Mouse (Mus musculus): ENCODE measurements around the gene Mrpl30. TPM values are rescaled to one million over a fixed set of nuclear protein-coding genes. Genes with fewer than 3 reads are reported as not detected.

The Mrpl30 gene
- polyA plus RNA-seq, 1 experiment from 2014 or later, result 231 TPM

DNA sequence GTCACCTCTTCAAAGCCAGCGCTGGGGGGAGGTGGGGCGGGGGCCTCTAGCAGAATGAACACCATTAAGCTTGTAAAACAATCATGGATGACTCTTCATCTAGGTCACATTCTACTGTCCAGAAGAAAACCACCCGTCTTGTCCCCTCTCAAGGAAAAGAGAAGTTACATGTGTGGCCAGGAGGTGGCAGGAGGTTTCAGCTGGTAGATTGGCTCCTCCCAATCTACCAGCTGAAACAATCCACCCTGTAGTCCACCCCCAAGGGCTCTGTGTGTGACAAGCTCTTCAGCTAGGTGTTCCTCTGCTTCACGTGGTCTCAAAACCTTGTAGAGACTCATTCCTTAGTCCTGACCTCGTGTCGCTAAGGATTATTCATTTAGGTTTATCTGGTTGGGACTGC is 12.9 kb downstream of the Mrpl30 start:
- no peak for DNase-seq

DNA sequence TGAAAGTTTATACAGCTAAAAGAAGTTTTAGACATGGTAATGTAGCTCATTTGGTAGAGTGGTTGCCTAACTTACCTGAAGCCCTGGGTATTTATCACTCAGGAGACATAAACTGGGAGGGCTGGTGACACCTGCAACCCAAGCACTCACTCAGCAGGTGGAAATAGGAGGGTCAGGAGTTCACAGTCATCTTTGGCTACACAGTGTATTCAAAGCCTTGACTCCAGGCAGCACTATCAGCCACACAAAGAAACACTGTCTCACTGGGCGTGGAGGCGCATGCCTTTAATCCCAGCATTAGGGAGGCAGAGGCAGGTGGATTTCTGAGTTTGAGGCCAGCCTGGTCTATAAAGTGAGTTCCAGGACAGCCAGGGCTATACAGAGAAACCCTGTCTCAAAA is 22.5 kb downstream of the Mrpl30 start:
- ATAC-seq (ENCODE audit: low read depth) (no peak), DNase-seq (no peak)
- Histone ChIP-seq H3K4me3 (replicated peaks) (no peak overlapping the region), H3K36me3 (no peaks in the 10 kb centered on the region), H3K27me3 (no peaks in the 10 kb centered on the region; the same call in 1 of the 2 replicates), H3K9ac (no peak overlapping the region), H3K9me3 (replicated peaks) (no peaks in the 10 kb centered on the region), H3K4me2 (no peak overlapping the region), H3K27ac (no peak overlapping the region), H3K4me1 (replicated peaks) (no peaks in the 10 kb centered on the region)
- 59% methylated on average over 2 of the region's 2 CpGs for WGBS (ENCODE audit: insufficient replicate concordance)

More for the DNA sequence above, 12.9 kb downstream of the Mrpl30 start:
- Histone ChIP-seq H3K27me3 (no peaks in the 10 kb centered on the region), H3K9ac (no peak overlapping the region), H3K4me1 (replicated peaks) (no peaks in the 10 kb centered on the region), H3K27ac (no peak overlapping the region), H3K4me2 (no peak overlapping the region), H3K36me3 (peaks cover 17% of the 10 kb centered on the region), H3K4me3 (replicated peaks) (no peak overlapping the region), H3K9me3 (replicated peaks) (no peaks in the 10 kb centered on the region)
- no peak for ATAC-seq (ENCODE audit: low read depth)
- 28% methylated on average over 6 of the region's 6 CpGs for WGBS (ENCODE audit: insufficient replicate concordance)

DNA sequence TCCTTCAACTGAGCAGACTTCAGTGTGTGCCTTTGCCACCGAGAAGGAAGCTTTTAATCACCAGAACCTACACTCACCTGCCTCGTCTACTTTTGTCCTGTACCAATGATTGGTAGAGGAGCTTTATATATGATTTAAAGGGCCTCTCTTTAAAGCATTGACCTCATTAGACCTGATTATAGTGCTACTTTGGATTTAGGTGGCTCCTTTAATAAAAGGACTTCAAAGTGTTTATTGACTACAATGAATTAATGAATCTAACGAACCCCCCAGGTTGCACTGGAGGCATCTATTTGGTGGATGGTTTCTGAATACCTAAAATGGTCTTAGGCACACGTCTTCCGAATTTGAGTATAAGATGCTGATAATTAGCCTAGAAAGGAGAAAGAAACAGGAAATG is 26.1 kb downstream of the Mrpl30 start, which contains the start of gene Lyg2:
Lyg2 (minus strand) TSS at position 101 of the 400 bp plus-strand sequence.
- ATAC-seq (ENCODE audit: low read depth) (no peak), DNase-seq (no peak)
- Histone ChIP-seq H3K4me1 (replicated peaks) (no peaks in the 10 kb centered on the region), H3K9ac (no peak within 1 kb of the TSS), H3K4me3 (replicated peaks) (no peak within 1 kb of the TSS), H3K36me3 (no peaks in the 10 kb centered on the region), H3K27ac (no peak within 1 kb of the TSS), H3K9me3 (replicated peaks) (no peaks in the 10 kb centered on the region), H3K27me3 (no peaks in the 10 kb centered on the region; the same call in 1 of the 2 replicates), H3K4me2 (no peak within 1 kb of the TSS)
- 48% methylated on average over 5 of the region's 5 CpGs for WGBS (ENCODE audit: insufficient replicate concordance)

DNA sequence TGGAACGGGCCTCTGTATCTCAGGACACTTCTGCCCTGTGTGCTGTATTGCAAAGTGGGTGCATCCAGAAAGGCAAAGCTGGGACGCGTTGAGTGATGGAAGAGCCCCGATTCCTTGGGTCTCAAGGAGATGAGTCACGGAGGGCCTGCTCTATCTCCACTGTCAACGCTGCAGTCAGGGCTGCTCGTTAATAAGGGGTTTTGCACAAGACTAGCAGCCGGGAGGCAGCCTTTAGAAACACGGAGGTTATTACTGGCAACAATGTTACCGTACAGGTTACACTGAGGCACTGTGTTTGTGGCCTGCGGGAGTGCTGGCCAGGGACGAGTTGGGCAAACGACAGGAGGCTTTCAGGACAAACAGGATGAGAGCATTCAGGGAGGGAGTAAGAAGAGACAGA is 27.4 kb downstream of the Mrpl30 start:
- DNase-seq, result no peak
- Histone ChIP-seq H3K4me2 (no peak overlapping the region), H3K36me3 (no peaks in the 10 kb centered on the region), H3K4me1 (replicated peaks) (no peaks in the 10 kb centered on the region), H3K9ac (no peak overlapping the region), H3K9me3 (replicated peaks) (no peaks in the 10 kb centered on the region), H3K27ac (no peak overlapping the region), H3K27me3 (no peaks in the 10 kb centered on the region; the same call in 1 of the 2 replicates), H3K4me3 (replicated peaks) (no peak overlapping the region)
- no peak for ATAC-seq (ENCODE audit: low read depth)
- WGBS (ENCODE audit: insufficient replicate concordance), result 66% methylated on average over 13 of the region's 13 CpGs

DNA sequence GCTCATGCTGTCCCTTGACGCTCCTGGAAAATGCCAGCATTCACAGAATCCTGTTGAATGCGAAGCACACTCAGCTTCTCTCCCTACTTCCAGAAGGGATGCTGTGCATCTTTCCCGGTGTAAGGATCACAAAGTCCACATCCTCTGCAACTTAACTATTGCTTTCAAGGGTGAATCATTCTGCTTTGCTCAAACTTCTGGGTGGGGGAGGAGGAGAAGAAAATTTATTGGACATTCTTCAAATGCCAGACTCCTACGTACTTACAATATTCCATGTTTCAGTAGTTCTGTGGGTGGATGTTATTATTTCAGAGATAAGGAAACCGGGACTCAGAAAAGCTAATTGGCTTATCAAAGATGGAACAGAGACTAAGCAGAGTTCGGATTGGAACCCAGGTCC is 27.8 kb downstream of the Mrpl30 start:
- no peak for DNase-seq
- ATAC-seq (ENCODE audit: low read depth), result no peak
- WGBS (ENCODE audit: insufficient replicate concordance), result 54% methylated on average over 6 of the region's 6 CpGs

DNA sequence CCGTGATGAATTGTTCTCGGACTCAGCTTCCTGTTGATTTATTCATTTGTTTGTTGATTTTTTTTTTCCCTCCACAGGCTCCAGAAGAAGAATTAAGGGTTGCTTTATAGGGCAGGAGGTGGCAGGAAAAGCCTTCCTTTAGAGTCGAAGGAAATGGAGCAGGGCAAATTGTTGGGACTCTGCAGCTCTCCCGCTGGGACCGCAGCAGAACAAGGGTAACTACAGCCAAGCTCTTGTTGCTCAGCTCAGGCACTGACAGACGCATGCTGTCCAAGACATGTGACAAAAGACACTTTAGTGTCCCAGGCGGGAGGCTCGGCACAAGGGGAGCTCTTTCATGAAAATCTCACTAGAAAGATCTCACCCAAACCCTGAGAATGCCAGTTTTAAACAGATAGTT is 32.3 kb downstream of the Mrpl30 start:
- Histone ChIP-seq H3K27ac (no peak overlapping the region), H3K9ac (no peak overlapping the region), H3K27me3 (0 out of 2 replicates have a peak, but pooled peaks cover 3% of the 10 kb centered on the region), H3K4me2 (no peak overlapping the region), H3K4me3 (replicated peaks) (no peak overlapping the region), H3K36me3 (no peaks in the 10 kb centered on the region), H3K4me1 (replicated peaks) (no peaks in the 10 kb centered on the region), H3K9me3 (replicated peaks) (no peaks in the 10 kb centered on the region)
- no peak for ATAC-seq (ENCODE audit: low read depth)
- 54% methylated on average over 8 of the region's 8 CpGs for whole genome bisulfite sequencing (ENCODE audit: insufficient replicate concordance)
- DNase-seq, result no peak

More for the DNA sequence above, 27.8 kb downstream of the Mrpl30 start:
- Histone ChIP-seq H3K4me3 (replicated peaks) (no peak overlapping the region), H3K27me3 (peaks cover 1% of the 10 kb centered on the region; the same call in 1 of the 2 replicates), H3K27ac (no peak overlapping the region), H3K4me1 (replicated peaks) (no peaks in the 10 kb centered on the region), H3K9me3 (replicated peaks) (no peaks in the 10 kb centered on the region), H3K36me3 (no peaks in the 10 kb centered on the region), H3K4me2 (no peak overlapping the region), H3K9ac (no peak overlapping the region)

DNA sequence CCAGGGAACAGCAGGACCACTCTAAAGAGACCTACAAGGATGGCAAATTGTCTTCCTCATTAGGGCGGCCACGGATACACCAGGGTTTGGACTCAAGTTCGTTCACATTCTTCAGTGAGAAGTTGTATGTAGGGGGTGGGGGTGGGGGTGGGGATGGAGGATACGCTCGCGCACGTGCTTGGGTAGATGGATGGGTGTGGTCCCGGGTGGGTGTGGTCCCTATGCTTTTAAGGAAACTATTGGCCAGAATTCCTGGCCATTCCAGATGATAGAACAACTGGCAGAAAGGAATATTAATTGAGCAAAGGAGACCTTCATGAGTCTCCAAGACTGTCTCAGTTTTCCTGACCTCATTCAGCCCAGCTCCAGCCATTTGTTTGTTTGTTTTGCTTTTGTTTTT is 35.7 kb downstream of the Mrpl30 start:
- 58% methylated on average over 8 of the region's 8 CpGs for WGBS (ENCODE audit: insufficient replicate concordance)
- no peak for ATAC-seq (ENCODE audit: low read depth)

DNA sequence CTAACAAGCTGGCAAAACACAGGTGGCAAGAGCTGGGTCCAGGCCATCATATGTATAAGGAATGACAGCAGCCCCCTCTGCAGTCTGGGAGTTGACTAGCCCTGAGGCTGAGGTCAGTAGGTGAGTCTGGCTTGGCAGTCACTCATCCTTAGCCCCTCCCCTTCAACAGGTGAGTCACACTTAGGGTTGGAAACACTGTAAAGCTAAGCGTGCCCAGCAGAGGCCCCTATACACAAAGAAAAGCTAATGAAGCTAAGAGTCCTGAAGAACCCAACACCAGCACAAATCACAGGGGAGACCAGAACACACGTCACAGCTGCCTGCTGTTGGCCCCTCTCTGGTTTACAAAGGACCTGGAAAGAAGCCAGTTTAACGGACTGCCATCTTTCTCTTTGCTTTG is 41.5 kb downstream of the Mrpl30 start:
- H3K4me1 ChIP-seq (replicated peaks), result no peaks in the 10 kb centered on the region
- no peaks in the 10 kb centered on the region for H3K27me3 ChIP-seq
- ATAC-seq (ENCODE audit: low read depth) (no peak), DNase-seq (no peak)
- 34% methylated on average over 3 of the region's 3 CpGs for WGBS (ENCODE audit: insufficient replicate concordance)
- H3K9ac ChIP-seq, result no peak overlapping the region
- H3K36me3 ChIP-seq, result no peaks in the 10 kb centered on the region
- H3K27ac ChIP-seq, result no peak overlapping the region
- no peaks in the 10 kb centered on the region for H3K9me3 ChIP-seq (replicated peaks)
- H3K4me2 ChIP-seq, result no peak overlapping the region
- no peak overlapping the region for H3K4me3 ChIP-seq (replicated peaks)

More for the DNA sequence above, 35.7 kb downstream of the Mrpl30 start:
- no peaks in the 10 kb centered on the region for H3K36me3 ChIP-seq
- H3K27me3 ChIP-seq, result 0 out of 2 replicates have a peak, but pooled peaks cover 3% of the 10 kb centered on the region
- no peaks in the 10 kb centered on the region for H3K9me3 ChIP-seq (replicated peaks)
- H3K4me2 ChIP-seq, result no peak overlapping the region
- no peak overlapping the region for H3K9ac ChIP-seq
- H3K4me3 ChIP-seq (replicated peaks), result no peak overlapping the region
- DNase-seq, result no peak
- no peaks in the 10 kb centered on the region for H3K4me1 ChIP-seq (replicated peaks)
- H3K27ac ChIP-seq, result no peak overlapping the region

Other genes with a start within 250 kb of the Mrpl30 start
- gene 2010300C02Rik, start 170.4 kb upstream of the Mrpl30 start, polyA plus RNA-seq (2015; fragmentation: Nextera tagmentation; extraction: Ambion mirVana), result 0.09 and 0.13 TPM in 2 replicates
- gene Tsga10, start 24.0 kb upstream of the Mrpl30 start, polyA plus RNA-seq (2015; fragmentation: Nextera tagmentation; extraction: Ambion mirVana), result 1.6 and 1.9 TPM in 2 replicates
- gene Lipt1, start 18.7 kb upstream of the Mrpl30 start, polyA plus RNA-seq (2015; fragmentation: Nextera tagmentation; extraction: Ambion mirVana), result 5.4 and 6.9 TPM in 2 replicates
- gene Mitd1, start 66 bp upstream of the Mrpl30 start, polyA plus RNA-seq (2015; fragmentation: Nextera tagmentation; extraction: Ambion mirVana), result 16.0 and 22.9 TPM in 2 replicates
- gene Lyg2, start 26.0 kb downstream of the Mrpl30 start, polyA plus RNA-seq (2015; fragmentation: Nextera tagmentation; extraction: Ambion mirVana), result not detected in 2 replicates
- not detected in 2 replicates for gene Lyg1, start 67.3 kb downstream of the Mrpl30 start, polyA plus RNA-seq (2015; fragmentation: Nextera tagmentation; extraction: Ambion mirVana)
- gene Txndc9, start 107.4 kb downstream of the Mrpl30 start, polyA plus RNA-seq (2015; fragmentation: Nextera tagmentation; extraction: Ambion mirVana), result 80.9 and 88.7 TPM in 2 replicates
- 25.1 and 28.3 TPM in 2 replicates for gene Eif5b, start 107.5 kb downstream of the Mrpl30 start, polyA plus RNA-seq (2015; fragmentation: Nextera tagmentation; extraction: Ambion mirVana)
- 15.3 and 20.5 TPM in 2 replicates for gene Rev1, start 239.3 kb downstream of the Mrpl30 start, polyA plus RNA-seq (2015; fragmentation: Nextera tagmentation; extraction: Ambion mirVana)